ENCODE assay signal across 15 mouse cellular contexts in the genomic region with DNA sequence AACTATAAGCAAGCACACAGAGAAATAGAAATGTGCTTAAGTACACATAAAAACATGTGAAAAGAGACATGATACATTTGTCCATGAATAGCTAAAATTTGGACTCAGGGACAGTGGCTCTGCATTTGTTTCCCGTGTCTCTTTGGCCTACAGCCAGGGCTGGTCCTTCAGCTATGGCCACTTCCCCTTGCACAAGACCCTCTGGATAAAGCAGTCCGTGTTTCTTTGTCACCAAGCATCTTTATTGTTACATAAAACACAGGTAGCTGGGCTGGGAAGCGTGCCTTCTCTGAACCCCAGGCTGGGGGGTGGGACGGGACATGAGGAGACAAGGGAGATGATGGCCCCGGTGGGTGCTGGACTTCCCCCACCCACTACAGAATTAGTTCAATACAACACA. TPM values are rescaled to one million over a fixed set of nuclear protein-coding genes. Genes with fewer than 3 reads are reported as not detected.
DNase-seq lines count a peak whose midpoint lies in the region; ATAC-seq and TF ChIP-seq lines count a peak whose summit lies in the region.
"Had no signal": no experiment of that assay in that cellular context is flagged by ENCODE, and none has a peak within 500 bp of the region (broad histone marks: within the 10 kb centered on the region; RNA-seq: fewer than 3 reads in every experiment).

No protein-coding gene starts in this region.

- H3K9ac ChIP-seq in stomach, embryonic 14.5 days (replicated peaks; ENCODE audit: low read depth, low read length): no peak overlapping the region
- H3K9ac ChIP-seq in stomach, postnatal 0 days (ENCODE audit: low read length): no peak overlapping the region
- 0 out of 2 replicates have a peak overlapping the region, but pooled peaks have one; percentile 37 for H3K9ac ChIP-seq in limb, embryonic 11.5 days (ENCODE audit: low read length)
- H3K9ac ChIP-seq in midbrain, embryonic 14.5 days (replicated peaks; ENCODE audit: low read length): no peak overlapping the region
- H3K9ac ChIP-seq: forebrain, embryonic 13.5 days had no signal

- 21% methylated on average over 5 of the region's 5 CpGs for WGBS in stomach, embryonic 14.5 days
- 20% methylated on average over 5 of the region's 5 CpGs for WGBS in stomach, postnatal 0 days
- WGBS in limb, embryonic 11.5 days: 14% methylated on average over 5 of the region's 5 CpGs
- WGBS in midbrain, embryonic 14.5 days: 13% methylated on average over 5 of the region's 5 CpGs

- ATAC-seq in stomach, embryonic 14.5 days (ENCODE audit: insufficient number of reproducible peaks, insufficient read depth, low FRiP score, low read depth): no peak
- no peak for ATAC-seq in stomach, postnatal 0 days (ENCODE audit: low FRiP score, low TSS enrichment)
- no peak for ATAC-seq in limb, embryonic 11.5 days (ENCODE audit: insufficient number of reproducible peaks, low FRiP score, low TSS enrichment, low read depth)
- ATAC-seq in midbrain, embryonic 14.5 days (ENCODE audit: low FRiP score, low TSS enrichment): no peak
- ATAC-seq in frontal cortex, adult (ENCODE audit: low TSS enrichment): no peak
- ATAC-seq in cerebellum, adult (ENCODE audit: insufficient number of reproducible peaks, low FRiP score, low TSS enrichment): no peak
- ATAC-seq: forebrain, embryonic 13.5 days had no signal

- no peak overlapping the region for H3K4me3 ChIP-seq in stomach, embryonic 14.5 days (ENCODE audit: low read depth, low read length)
- H3K4me3 ChIP-seq in stomach, postnatal 0 days (ENCODE audit: low read depth, low read length): no peak overlapping the region
- H3K4me3 ChIP-seq in limb, embryonic 11.5 days (ENCODE audit: low read depth, low read length): 0 out of 2 replicates have a peak overlapping the region, but pooled peaks have one; percentile 5
- H3K4me3 ChIP-seq in midbrain, embryonic 14.5 days (replicated peaks; ENCODE audit: low read depth, low read length): no peak overlapping the region
- H3K4me3 ChIP-seq: forebrain, embryonic 13.5 days had no signal

- H3K9me3 ChIP-seq in stomach, embryonic 14.5 days (ENCODE audit: control insufficient read depth, low read depth, low read length): no peaks in the 10 kb centered on the region
- H3K9me3 ChIP-seq in stomach, postnatal 0 days (ENCODE audit: control insufficient read depth, low read length): no peaks in the 10 kb centered on the region
- no peaks in the 10 kb centered on the region for H3K9me3 ChIP-seq in limb, embryonic 11.5 days (ENCODE audit: control insufficient read depth, low read length)
- H3K9me3 ChIP-seq in midbrain, embryonic 14.5 days (ENCODE audit: control insufficient read depth, low read length): no peaks in the 10 kb centered on the region
- H3K9me3 ChIP-seq: forebrain, embryonic 13.5 days had no signal

- H3K4me1 ChIP-seq in stomach, embryonic 14.5 days (ENCODE audit: control insufficient read depth, insufficient read depth, low read length): 0 out of 2 replicates have a peak, but pooled peaks cover 4% of the 10 kb centered on the region
- H3K4me1 ChIP-seq in stomach, postnatal 0 days (replicated peaks; ENCODE audit: control insufficient read depth, insufficient read depth): no peaks in the 10 kb centered on the region
- H3K4me1 ChIP-seq in limb, embryonic 11.5 days (ENCODE audit: control insufficient read depth, insufficient read depth, low read length): peaks cover 54% of the 10 kb centered on the region
- H3K4me1 ChIP-seq in midbrain, embryonic 14.5 days (ENCODE audit: control insufficient read depth, insufficient read depth, low read length): 0 out of 2 replicates have a peak, but pooled peaks cover 3% of the 10 kb centered on the region

- no peak for TF ChIP-seq CTCF in stomach, postnatal 0 days (IDR thresholded peaks at IDR 0.05; ENCODE audit: low read depth)

- H3K4me2 ChIP-seq in stomach, embryonic 14.5 days (replicated peaks; ENCODE audit: low read depth, low read length): peak overlapping the region; percentile 35; the same call in 1 of the 2 replicates
- no peak overlapping the region; the same call in 1 of the 2 replicates for H3K4me2 ChIP-seq in stomach, postnatal 0 days (replicated peaks; ENCODE audit: low read depth)
- H3K4me2 ChIP-seq in limb, embryonic 11.5 days (ENCODE audit: low read depth, severe bottlenecking): peak overlapping the region; percentile 95
- no peak overlapping the region for H3K4me2 ChIP-seq in midbrain, embryonic 14.5 days (ENCODE audit: low read length)
- H3K4me2 ChIP-seq: forebrain, embryonic 13.5 days; midbrain, embryonic 11.5 days had no signal

- peaks cover 51% of the 10 kb centered on the region for H3K27me3 ChIP-seq in stomach, embryonic 14.5 days (ENCODE audit: control insufficient read depth, insufficient read depth, low read length)
- peaks cover 20% of the 10 kb centered on the region; the same call in 1 of the 2 replicates for H3K27me3 ChIP-seq in stomach, postnatal 0 days (ENCODE audit: control insufficient read depth, insufficient read depth, low read length)
- no peaks in the 10 kb centered on the region for H3K27me3 ChIP-seq in limb, embryonic 11.5 days (ENCODE audit: control insufficient read depth, insufficient read depth, low read length)
- peaks cover 98% of the 10 kb centered on the region for H3K27me3 ChIP-seq in midbrain, embryonic 14.5 days (ENCODE audit: control insufficient read depth, insufficient read depth, low read length)

- no peaks in the 10 kb centered on the region for H3K36me3 ChIP-seq in stomach, embryonic 14.5 days (ENCODE audit: control insufficient read depth, insufficient read depth, low read length)
- H3K36me3 ChIP-seq in stomach, postnatal 0 days (ENCODE audit: control insufficient read depth, insufficient read depth, low read length): no peaks in the 10 kb centered on the region
- H3K36me3 ChIP-seq in limb, embryonic 11.5 days (ENCODE audit: control insufficient read depth, insufficient read depth, low read length): no peaks in the 10 kb centered on the region
- H3K36me3 ChIP-seq in midbrain, embryonic 14.5 days (ENCODE audit: control insufficient read depth, insufficient read depth, low read length): no peaks in the 10 kb centered on the region

- no peak overlapping the region for H3K27ac ChIP-seq in stomach, embryonic 14.5 days (ENCODE audit: low read length)
- H3K27ac ChIP-seq in stomach, postnatal 0 days (replicated peaks): no peak overlapping the region
- no peak overlapping the region for H3K27ac ChIP-seq in limb, embryonic 11.5 days (replicated peaks; ENCODE audit: low read depth, low read length)
- no peak overlapping the region for H3K27ac ChIP-seq in midbrain, embryonic 14.5 days (replicated peaks; ENCODE audit: low read depth, low read length)
- H3K27ac ChIP-seq: forebrain, embryonic 13.5 days had no signal

- no peak for TF ChIP-seq EP300 in stomach, postnatal 0 days (optimal IDR thresholded peaks at IDR 0.05)

- no peak for DNase-seq in stomach, postnatal 0 days (ENCODE audit: low spot score)
- peak; percentile 36 for DNase-seq in kidney, adult 9 months
- DNase-seq in limb, embryonic 11.5 days (ENCODE audit: low spot score): no peak
- DNase-seq in midbrain, embryonic 14.5 days: no peak
- DNase-seq: adrenal gland, postnatal 25 days; cerebellum, postnatal 36 days; heart, postnatal 4 days; thymus, postnatal 36 days had no signal

RNA-seq across cellular contexts. Expression of gene Gm28308, which starts 1.1 kb away (rescaled TPM):
- not detected in 2 replicates for polyA plus RNA-seq in stomach, embryonic 14.5 days (2014; fragmentation: Nextera tagmentation; extraction: Ambion mirVana)
- polyA plus RNA-seq in stomach, postnatal 0 days (2015; fragmentation: Nextera tagmentation; extraction: Ambion mirVana): 0.21 TPM in 1 of 2 replicates, not detected in the other
- 1.1 and 1.3 TPM in 2 replicates for polyA plus RNA-seq in limb, embryonic 11.5 days (2014; fragmentation: Nextera tagmentation; extraction: Ambion mirVana)
- polyA plus RNA-seq in midbrain, embryonic 14.5 days (2014; fragmentation: Nextera tagmentation; extraction: Ambion mirVana): not detected in 2 replicates
- polyA plus RNA-seq: embryonic facial prominence, embryonic 14.5 days; forebrain, embryonic 13.5 days; liver, adult 2 months; midbrain, embryonic 11.5 days had no signal

RNA-seq across cellular contexts. Expression of gene Hoxa3, which starts 1.1 kb away (rescaled TPM):
- 15.5 and 16.0 TPM in 2 replicates for polyA plus RNA-seq in stomach, embryonic 14.5 days (2014; fragmentation: Nextera tagmentation; extraction: Ambion mirVana)
- polyA plus RNA-seq in stomach, postnatal 0 days (2015; fragmentation: Nextera tagmentation; extraction: Ambion mirVana): 2.8 and 2.9 TPM in 2 replicates
- 5.6 and 6.2 TPM in 2 replicates for polyA plus RNA-seq in limb, embryonic 11.5 days (2014; fragmentation: Nextera tagmentation; extraction: Ambion mirVana)
- polyA plus RNA-seq in midbrain, embryonic 14.5 days (2014; fragmentation: Nextera tagmentation; extraction: Ambion mirVana): not detected in 2 replicates
- polyA plus RNA-seq: forebrain, embryonic 13.5 days had no signal

RNA-seq across cellular contexts. Expression of gene Hoxa6, which starts 5.7 kb away (rescaled TPM):
- polyA plus RNA-seq in stomach, embryonic 14.5 days (2014; fragmentation: Nextera tagmentation; extraction: Ambion mirVana): 3.4 TPM in 2 replicates
- polyA plus RNA-seq in stomach, postnatal 0 days (2015; fragmentation: Nextera tagmentation; extraction: Ambion mirVana): 0.33 and 0.80 TPM in 2 replicates
- 3.5 and 4.6 TPM in 2 replicates for polyA plus RNA-seq in limb, embryonic 11.5 days (2014; fragmentation: Nextera tagmentation; extraction: Ambion mirVana)
- polyA plus RNA-seq in midbrain, embryonic 14.5 days (2014; fragmentation: Nextera tagmentation; extraction: Ambion mirVana): not detected in 2 replicates
- polyA plus RNA-seq: embryonic facial prominence, embryonic 14.5 days; forebrain, embryonic 13.5 days; liver, adult 2 months; midbrain, embryonic 11.5 days had no signal

RNA-seq across cellular contexts. Expression of gene Hoxa7, which starts 7.4 kb away (rescaled TPM):
- polyA plus RNA-seq in stomach, embryonic 14.5 days (2014; fragmentation: Nextera tagmentation; extraction: Ambion mirVana): 13.7 and 13.9 TPM in 2 replicates
- 8.1 and 8.5 TPM in 2 replicates for polyA plus RNA-seq in stomach, postnatal 0 days (2015; fragmentation: Nextera tagmentation; extraction: Ambion mirVana)
- 14.7 and 16.2 TPM in 2 replicates for polyA plus RNA-seq in limb, embryonic 11.5 days (2014; fragmentation: Nextera tagmentation; extraction: Ambion mirVana)
- polyA plus RNA-seq in midbrain, embryonic 14.5 days (2014; fragmentation: Nextera tagmentation; extraction: Ambion mirVana): not detected in 2 replicates
- polyA plus RNA-seq: forebrain, embryonic 13.5 days; midbrain, embryonic 11.5 days had no signal

RNA-seq across cellular contexts. Expression of gene Hoxa5, which starts 9.9 kb away (rescaled TPM):
- 24.4 and 27.1 TPM in 2 replicates for polyA plus RNA-seq in stomach, embryonic 14.5 days (2014; fragmentation: Nextera tagmentation; extraction: Ambion mirVana)
- polyA plus RNA-seq in stomach, postnatal 0 days (2015; fragmentation: Nextera tagmentation; extraction: Ambion mirVana): 8.4 and 8.9 TPM in 2 replicates
- 11.0 and 11.3 TPM in 2 replicates for polyA plus RNA-seq in limb, embryonic 11.5 days (2014; fragmentation: Nextera tagmentation; extraction: Ambion mirVana)
- polyA plus RNA-seq in midbrain, embryonic 14.5 days (2014; fragmentation: Nextera tagmentation; extraction: Ambion mirVana): not detected in 2 replicates
- polyA plus RNA-seq: forebrain, embryonic 13.5 days; midbrain, embryonic 11.5 days had no signal

Comparison
In these comparisons a context has a peak if more than half of its experiments do, and no peak if none do; other contexts are left out.
1. H3K4me2 ChIP-seq: peak in stomach, embryonic 14.5 days (single experiment) and limb, embryonic 11.5 days (single experiment); none in stomach, postnatal 0 days (single experiment) and midbrain, embryonic 14.5 days (single experiment).